Mouse (Mus musculus): Measurements from ENCODE around the gene Adnp. TPM values are rescaled to one million over a fixed set of nuclear protein-coding genes. Genes with fewer than 3 reads are reported as not detected.

Adnp gene
- total RNA-seq, 2 experiments from 2014 or later: 2.3 to 17.2 TPM

DNA sequence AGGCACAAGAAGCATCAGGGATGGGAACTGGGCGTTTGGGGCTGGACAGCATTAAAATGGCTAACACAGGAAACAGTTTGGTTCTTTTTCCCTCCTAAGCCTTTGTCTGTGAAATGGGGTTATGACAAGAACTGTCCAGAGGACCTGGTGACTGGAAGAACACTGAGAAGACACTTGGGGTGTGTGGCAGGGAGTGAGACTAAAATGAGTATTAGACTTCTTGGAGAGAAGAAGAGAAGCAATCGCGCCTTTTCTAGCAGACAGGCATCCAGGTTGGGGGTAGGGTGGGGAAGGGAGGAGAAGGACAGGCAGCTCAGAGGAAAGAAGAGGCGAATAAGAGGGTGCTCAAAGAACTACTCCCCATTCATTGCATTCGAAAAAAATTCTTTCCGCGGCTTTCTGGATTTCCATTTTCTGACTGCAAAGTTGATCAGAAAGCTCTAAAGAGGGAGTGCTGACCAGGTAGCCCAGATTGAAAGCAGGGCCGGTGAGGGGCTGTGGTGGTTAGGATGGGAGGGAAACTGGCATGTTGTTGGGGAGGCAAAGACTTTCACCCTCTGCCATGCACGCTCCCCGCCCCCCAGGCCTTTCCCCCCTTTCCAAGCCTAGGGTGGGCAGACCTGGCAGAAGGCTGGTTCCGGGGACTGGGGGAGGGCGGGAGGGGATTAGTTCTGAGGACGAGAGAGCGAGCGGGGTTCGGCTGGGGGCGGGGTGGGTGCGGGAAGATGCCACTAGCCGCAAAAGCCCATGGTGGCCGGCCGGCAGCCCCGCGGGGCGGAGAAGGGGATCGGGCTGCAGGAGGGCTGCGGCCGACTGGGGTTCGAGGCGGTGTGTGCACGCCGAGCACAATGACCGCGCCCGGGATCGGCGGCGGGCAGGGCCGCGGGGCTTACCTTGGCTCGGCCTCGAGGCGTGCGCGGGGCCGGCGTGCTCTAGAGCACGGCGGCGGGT is 956 bp downstream of the Adnp start:
- ATAC-seq (ENCODE audit: poor library complexity, severe bottlenecking): 0 out of 2 replicates have a peak, but pooled peaks have one; percentile 0

DNA sequence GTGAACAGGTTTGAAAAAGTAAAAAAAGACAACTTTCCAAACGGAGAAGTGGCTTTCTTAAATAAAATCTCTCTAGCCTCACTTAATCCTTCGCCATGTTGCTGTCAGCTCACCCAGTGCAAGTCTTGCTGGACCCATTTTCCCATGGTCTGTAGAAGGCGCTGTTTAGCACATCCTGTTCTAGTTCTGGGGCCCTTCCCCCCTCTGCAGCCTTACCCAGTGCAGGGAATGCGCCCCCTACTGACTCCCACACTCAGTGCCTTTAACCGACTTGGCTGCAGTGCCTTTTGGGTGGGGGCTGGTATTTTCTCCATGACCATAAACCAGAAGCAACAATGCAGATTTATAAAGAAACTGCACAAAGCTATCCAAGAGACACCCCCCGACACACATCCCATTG is 1.6 kb downstream of the Adnp start:
- ATAC-seq (ENCODE audit: poor library complexity, severe bottlenecking): peak; percentile 65

DNA sequence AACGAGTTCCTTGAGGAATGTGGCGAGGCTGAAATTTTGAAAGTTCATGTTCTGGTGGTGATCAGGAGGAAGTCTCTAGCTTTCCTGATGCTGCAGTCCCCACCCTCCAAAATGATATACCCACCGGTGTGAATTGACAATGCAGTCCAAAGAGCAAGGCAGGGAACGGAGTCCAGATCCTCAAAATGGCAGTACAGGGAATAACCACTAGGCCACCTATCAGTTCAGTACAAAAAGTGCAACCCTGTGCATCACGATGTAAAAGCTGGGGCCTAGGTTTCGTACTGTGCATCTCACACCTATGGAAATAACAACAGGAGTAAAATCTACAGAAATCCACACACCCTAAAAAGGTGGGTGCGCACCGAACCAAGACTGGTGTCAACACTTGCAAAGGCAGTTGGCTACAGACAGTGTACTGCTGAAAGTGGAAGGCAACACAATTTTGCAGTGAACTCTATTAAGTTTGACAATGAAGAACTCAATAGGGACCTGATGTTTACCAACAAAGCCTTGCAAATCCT is 2.4 kb downstream of the Adnp start:
- ATAC-seq (ENCODE audit: poor library complexity, severe bottlenecking): no peak

DNA sequence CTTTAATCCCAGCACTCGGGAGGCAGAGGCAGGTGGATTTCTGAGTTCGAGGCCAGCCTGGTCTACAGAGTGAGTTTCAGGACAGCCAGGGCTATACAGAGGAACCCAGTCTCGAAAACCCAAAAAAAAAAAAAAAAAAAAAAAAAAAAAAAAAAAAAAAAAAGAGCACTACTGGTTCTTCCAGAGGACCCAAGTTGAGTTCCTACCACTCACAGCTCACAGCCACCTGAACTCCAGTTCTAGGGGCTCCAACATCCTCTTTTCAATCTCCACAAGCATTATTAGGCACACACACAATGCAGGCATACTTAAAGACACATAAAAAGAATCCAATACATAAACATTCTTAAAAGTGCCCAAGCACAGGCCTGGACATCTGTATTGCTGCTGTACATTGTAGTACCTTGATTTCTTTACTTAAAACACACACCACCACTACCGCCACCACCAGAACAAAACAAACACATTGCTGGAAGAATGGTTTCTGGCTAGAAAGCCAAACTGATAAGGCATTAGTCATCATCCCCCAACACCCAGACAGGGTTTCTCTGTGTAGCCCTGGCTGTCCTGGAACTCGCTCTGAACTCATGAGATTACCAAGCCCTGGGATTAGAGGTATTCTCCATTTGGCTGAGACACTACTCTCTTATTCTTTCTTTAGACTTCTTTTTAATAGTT is 6.8 kb downstream of the Adnp start:
- ATAC-seq (ENCODE audit: poor library complexity, severe bottlenecking): no peak

DNA sequence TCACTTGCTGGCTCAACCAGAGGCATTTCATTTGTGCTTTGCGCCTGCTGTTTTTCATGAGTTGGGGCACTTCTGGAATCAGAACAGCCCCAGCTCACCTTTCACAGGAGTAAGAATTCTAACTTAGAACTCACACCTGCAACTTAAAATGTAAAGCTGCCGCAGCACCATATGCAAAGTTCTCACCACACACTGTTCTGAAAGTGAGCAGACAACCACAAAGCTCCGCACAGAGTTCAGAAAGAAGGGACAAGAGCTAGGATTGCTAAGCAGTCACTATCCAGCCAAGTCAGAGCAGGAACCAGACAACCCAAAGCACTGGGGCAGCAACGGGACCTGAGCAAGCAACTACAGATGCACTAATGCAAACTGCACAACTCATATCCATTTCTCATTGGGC is 7.4 kb downstream of the Adnp start:
- no peak for ATAC-seq (ENCODE audit: poor library complexity, severe bottlenecking)

DNA sequence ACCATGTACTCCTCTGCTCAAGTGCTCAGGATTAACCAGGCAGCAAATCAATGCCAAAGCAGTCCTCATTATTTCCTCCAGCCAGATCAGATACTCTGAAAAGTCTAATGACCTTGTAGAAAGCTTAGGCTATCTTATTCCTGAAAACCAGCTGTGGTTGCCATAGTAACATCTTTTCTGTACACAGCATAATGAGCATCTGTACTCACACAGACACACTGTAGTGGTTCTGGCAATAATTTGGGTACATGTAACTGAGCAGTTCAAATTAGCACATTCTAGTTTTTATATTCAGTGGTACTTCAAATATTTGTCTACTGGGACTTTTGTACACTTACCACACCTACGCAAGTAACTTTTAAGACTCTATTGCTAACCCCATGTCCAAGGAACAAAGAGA is 8.5 kb downstream of the Adnp start:
- ATAC-seq (ENCODE audit: poor library complexity, severe bottlenecking): no peak

DNA sequence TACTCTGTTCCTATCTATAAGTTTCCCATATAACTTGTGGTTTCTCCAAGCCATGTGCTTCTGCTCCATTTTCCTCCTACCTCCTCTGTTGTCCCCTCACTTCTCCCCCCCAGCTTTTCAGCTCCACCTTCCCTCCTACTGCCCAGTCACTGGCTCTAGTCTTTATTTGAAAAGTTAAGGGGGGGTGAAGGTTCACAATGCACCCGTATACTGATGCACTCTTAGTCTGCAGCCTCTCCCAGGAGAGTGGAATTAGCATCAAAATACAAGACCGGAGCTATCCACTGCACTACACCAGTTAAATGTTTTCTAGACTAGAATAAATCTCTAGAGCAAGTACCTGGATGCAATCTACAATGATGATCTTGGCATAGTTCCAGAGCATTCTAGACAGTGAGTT is 11.2 kb downstream of the Adnp start:
- ATAC-seq (ENCODE audit: poor library complexity, severe bottlenecking): no peak

DNA sequence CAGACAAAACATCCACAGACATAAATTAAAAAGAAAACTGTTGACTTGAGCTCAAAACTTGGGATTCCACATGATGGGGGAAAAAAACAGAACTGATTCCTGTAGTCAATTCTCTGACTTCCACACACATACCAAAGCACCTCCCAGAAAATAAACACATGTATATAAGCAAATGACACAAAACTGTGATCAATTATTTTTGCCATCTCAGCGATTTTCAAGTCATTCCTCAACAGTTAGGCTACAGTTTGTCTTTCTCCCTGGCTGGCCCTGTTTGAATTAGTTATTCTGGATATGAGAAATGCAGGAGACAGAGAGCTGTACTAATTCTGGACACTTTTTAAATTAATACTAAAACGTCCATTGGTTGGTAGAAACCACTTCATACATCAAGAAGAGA is 13.2 kb downstream of the Adnp start:
- no peak for ATAC-seq (ENCODE audit: poor library complexity, severe bottlenecking)

DNA sequence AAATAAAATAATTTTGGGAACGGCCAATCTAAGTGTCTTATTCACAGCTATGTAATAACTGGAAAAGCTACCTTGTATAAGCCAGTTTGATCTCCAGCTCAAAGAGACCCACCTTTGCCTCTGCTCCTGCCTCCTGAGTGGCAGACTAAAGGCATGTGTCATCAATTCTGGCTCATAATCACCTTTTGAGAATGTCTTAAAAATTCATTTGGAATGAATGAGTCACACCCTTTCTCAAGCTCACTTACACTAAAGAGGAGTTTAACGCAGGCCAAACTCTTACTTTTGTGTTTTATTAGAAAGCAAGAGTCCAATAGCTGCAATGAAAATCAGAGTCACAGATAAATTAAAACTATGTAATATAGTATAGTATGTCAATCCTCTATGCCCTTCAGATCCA is 15.1 kb downstream of the Adnp start:
- ATAC-seq (ENCODE audit: poor library complexity, severe bottlenecking): no peak

DNA sequence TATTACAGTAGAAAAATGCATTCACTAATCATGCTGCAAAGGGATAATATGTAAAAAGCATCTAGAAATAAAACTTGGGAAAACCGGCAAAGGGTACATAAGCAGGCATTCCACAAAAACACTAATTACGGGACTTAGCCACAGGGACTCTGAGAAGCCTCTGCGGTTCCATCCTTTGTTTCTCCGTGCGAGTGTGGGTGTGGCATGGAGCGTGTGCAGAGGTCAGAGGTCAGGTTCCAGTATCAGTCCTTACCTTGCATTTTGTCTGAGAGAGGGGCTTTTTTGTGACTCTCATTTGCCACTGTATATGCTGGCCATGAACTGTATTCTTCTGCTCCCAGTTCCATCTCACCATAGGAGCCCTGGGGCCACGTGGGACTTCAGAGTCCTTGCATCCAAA is 31.0 kb downstream of the Adnp start:
- ATAC-seq (ENCODE audit: poor library complexity, severe bottlenecking): no peak

DNA sequence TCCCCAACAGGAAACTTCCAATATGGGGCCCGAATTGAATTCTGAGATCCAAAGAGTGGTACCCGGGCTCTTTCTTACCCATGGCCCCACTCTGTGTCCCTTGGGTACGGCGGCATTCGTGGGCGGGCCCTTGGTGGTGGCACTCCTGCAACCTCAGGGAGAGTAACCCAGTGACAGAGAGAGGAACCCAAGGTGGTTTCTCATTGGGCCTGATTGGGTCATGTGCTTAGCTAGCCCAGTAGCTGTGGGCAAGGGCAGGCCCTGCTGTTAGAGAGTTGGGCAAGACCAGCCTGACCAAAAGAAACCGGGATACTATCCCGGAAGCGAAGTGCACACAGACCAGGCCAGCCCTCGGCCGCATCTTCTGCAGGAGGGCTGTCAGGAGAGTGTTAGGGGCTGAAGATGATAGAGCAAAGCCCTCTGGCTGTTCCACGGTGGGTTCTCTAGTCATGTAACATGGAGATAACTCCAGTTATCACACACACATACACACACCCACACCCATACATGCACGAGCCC is 36.7 kb downstream of the Adnp start:
- peak; percentile 99 for ATAC-seq (ENCODE audit: poor library complexity, severe bottlenecking)

DNA sequence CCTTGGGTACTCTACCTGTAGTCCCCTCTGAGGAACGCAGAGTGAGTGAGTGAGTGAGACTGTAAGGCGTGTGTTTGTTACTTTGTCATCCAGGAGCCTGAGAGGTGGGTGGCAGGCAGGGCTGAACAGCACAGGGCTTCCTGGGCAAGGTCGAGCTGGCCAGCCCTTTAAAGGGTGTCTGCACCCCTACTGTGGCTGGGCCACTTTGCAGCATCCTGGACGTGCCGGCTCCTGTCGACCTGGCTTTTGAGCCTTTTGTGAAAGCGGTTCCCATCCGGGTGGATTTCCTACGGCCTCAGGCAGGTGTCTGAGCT is 37.2 kb downstream of the Adnp start:
- peak; percentile 11 for ATAC-seq (ENCODE audit: poor library complexity, severe bottlenecking)

DNA sequence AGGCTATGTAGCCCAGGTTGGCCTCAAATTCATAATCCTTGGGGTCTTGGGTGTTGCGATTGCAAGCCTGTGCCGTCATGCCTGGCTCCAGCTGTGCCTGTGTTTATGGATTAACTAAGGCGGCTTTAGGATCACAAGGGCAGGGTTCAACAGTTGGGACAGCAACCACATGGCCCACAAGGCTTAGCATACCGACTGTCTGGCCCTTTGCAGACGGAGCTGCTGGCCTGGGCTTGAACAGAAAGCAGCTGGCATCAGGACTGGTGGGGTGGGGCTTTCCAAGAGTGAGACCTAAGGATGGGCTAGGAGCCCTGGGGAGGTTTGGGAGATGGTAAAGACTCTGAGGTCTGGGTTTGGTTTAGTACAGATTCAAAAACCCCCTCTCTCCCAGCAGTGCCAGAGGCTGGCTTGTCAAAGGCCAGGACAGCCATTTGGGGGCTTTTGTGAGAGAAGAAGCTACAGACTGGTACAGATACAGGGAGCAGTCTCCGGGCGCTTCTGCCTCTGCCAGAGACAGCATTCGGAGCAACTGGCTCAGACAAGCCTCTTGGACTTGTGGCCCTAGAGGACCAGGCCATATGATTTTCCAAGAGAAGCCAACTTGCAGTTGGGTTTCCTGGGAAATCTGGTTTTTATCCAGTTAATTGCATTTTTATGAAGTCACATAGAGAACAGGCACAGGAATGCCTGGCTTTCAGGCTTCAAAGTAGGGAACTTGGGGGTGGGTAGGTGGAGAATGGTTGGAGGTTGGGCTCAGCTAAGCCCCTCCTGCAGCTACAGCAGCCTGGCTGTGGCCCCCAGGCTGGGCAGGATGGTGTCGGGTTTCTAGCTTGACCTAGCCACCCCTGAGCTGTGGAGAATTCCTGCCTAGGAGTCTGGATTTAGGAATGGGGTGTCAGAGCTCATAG is 37.8 kb downstream of the Adnp start:
- ATAC-seq (ENCODE audit: poor library complexity, severe bottlenecking): no peak

DNA sequence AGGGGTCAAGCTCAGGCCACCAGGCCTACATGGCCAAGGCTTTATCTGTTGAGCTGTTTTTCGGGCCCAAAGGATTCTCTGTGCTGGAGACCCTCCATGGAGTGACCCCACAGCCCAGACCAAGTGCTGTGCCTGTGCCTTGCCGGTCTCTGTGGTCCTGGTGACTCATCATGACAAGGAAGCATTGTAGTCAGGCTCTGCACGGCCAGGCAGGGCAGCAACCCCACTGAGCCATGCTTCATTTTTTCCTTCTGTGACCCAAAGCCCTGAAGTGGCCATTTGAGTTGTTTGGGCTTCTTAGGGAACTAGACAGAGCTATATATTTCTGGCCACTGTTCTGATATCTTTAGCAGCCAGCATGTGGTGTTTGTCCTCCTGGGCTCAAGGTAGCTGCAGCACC is 39.1 kb downstream of the Adnp start:
- ATAC-seq (ENCODE audit: poor library complexity, severe bottlenecking): no peak

DNA sequence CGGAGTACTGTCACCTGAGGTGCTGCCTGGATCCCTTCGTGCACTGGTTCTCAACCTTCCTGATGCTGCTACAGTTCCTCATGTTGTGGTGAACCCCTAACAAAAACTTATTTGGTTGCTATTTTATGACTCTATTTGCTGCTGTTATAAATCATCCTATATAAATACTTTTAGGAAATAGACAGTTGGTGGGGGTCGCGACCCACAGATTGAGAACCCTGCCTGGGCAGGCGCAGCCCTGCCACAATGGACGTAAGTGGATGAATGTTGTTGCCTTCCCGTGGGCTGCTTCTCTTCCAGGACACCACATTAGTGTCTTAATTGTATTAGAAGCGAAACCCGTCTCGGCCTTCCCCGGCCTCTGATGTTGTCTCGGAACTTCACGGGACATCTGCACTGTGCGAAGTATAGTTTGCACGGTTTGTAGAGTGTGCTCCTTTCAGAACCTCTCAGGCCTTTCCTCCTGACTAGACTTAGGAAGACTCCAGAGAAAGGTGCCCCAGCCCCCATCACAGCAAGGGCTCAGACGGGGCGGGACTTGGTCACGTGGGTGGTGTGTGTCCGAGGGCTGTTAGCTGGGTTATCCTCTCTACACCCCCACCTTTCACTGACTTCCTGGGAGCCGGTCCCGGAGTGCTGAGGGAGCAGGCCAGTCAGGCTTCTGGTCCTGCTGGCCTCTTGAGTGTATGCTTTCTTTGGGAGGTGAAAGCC is 40.0 kb downstream of the Adnp start:
- no peak for ATAC-seq (ENCODE audit: poor library complexity, severe bottlenecking)

DNA sequence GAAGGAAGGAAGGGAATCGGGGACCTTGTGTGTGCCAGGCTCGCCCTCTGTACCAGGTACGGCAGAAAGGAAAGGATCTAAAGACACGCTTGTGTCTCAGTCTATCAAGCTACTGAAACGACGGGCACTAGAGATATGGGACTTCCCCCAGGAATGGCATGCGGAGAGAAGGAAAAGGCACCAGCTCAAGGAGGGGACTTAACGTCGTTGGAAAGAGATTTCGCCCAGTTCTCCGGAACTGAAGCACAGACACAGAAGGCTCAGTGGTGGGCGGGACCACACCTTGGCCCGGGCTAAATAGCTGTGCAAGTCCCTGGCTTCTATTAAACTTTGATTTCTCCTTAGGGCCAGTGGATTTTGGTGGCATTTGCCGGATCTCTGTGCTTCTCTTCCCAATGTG is 44.9 kb downstream of the Adnp start:
- no peak for ATAC-seq (ENCODE audit: poor library complexity, severe bottlenecking)

DNA sequence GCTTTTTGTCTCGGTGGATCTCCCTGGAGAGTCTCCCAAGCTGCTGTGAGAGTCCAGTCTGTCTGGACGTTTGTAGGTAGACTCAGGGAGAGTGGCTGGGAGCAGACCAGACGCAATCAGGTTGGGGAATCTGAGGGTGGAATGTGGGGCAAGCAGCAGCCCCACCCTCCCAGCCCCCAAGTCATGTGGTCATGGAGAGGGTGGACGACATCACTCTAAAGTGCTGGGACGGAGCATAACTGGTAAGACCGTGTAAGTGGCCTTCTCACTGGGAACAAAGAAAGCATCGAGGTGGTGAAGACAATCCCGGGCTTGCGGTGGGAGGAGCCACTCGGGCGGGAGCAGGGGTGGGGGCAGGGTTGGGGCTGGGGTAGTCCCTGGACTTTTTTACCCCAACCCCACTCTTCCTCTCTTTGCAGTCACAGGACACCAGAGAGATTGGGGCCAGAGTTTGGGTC is 45.4 kb downstream of the Adnp start:
- ATAC-seq (ENCODE audit: poor library complexity, severe bottlenecking): no peak

DNA sequence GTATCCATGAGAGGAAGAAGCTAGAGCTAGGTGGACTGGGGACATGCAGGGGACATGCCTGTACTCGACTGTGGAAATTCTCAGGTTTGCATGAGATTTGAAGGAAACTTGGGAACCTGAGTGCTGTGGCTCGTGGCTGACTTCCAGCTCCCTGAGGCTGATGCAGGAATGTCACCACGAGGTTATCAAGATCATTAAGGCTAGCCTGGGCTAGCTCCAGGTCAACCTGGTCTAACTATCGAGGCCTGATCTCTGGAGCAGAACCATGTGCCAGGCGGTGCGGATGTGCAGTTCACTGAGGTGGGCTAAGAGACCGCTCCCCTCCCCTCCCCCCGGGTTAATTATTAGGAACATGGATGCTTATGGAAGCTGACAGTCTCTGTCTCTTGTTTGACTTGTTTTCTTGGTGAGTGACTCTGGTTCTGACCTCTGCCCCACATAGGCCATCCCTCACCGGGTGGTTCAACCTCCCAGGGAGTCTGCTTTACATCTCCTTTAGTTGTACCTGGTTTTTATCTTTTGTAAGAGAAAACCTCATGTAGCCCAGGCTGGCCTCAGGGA is 46.5 kb downstream of the Adnp start:
- ATAC-seq (ENCODE audit: poor library complexity, severe bottlenecking): no peak

DNA sequence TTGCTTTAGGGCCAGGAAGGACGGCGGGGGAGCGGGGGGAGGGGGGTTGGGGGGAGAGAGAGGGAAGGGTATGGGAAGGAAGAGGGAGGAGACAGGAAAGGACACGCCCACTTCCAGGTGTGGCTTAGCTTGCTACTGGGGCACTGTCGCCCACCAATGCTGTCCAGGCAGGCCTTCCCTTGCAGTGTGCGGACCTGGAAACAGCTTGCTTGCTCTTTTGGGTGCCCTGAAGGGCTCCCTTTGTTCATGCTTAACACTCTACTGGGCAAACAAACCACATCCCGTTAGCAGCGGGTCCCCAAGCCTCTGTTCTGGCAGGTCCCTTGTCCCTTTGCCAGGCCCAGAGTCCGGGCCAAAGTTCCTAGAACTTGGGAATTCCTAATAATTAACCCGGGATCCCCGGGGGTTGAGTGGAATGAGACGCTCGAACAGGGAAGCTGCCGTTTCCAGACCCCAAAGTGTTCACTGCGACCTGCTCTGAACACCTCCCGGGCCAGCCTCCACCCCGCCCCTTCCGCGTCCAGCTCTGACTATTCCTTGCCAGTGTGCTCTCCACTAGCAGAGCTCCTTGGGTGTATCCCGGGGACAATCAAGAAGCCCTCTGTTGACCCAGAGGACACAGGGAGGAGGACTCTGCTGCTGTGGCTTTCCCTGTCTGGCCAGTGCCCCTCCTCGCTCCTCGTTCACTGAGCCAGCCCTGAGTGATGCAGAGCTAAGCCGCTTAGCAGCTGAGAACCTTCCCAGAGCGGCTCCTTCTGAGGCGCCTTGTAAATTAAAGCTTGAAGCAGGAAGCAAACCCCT is 47.8 kb downstream of the Adnp start:
- ATAC-seq (ENCODE audit: poor library complexity, severe bottlenecking): peak; percentile 33

All from megakaryocyte, adult 5-6 weeks (primary cell).